ENCODE assay signal across 12 mouse cellular contexts in the genomic region with DNA sequence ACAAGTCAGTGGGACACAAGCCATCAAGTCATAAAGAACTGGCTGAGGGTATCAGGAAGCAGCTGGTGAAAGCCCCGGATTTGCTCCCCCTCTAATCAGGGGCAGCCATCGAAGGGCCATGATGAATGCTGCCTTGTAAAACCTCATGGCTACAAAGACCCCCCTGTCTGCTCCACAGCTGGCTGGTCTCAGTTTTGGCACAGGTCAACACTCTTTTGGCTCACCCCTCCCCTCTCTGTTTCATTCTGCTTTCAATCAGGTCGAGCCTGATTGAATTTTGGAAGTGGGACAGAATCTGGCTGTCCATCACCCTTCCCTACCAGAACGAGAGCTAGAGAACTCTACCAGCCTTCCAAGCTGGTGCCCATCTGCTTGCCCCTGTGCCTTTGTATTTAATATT. TPM values are rescaled to one million over a fixed set of nuclear protein-coding genes. Genes with fewer than 3 reads are reported as not detected.
DNase-seq lines count a peak whose midpoint lies in the region; ATAC-seq lines count a peak whose summit lies in the region.
"Had no signal": no experiment of that assay in that cellular context is flagged by ENCODE, and none has a peak within 500 bp of the region (broad histone marks: within the 10 kb centered on the region; RNA-seq: fewer than 3 reads in every experiment).

No protein-coding gene starts in this region.

- WGBS in embryonic facial prominence, embryonic 11.5 days, result 35% methylated on average over 4 of the region's 4 CpGs
- 45% methylated on average over 4 of the region's 4 CpGs for WGBS in embryonic facial prominence, embryonic 10.5 days
- WGBS in forebrain, embryonic 16.5 days, result 8% methylated on average over 4 of the region's 4 CpGs

- no peak overlapping the region for H3K4me2 ChIP-seq in embryonic facial prominence, embryonic 11.5 days (ENCODE audit: low read depth, low read length)
- no peak overlapping the region for H3K4me2 ChIP-seq in forebrain, embryonic 16.5 days (ENCODE audit: low read length)

- intact Hi-C loops in left cerebral cortex, postnatal 4 days (cut with DNase I), result no loop called here

- H3K36me3 ChIP-seq in embryonic facial prominence, embryonic 11.5 days (replicated peaks; ENCODE audit: control insufficient read depth, insufficient read depth, low read depth, low read length), result no peaks in the 10 kb centered on the region
- no peaks in the 10 kb centered on the region for H3K36me3 ChIP-seq in embryonic facial prominence, embryonic 10.5 days (replicated peaks)
- no peaks in the 10 kb centered on the region for H3K36me3 ChIP-seq in forebrain, embryonic 16.5 days (ENCODE audit: control insufficient read depth, insufficient read depth)

- H3K9ac ChIP-seq in embryonic facial prominence, embryonic 11.5 days (replicated peaks; ENCODE audit: low read length), result no peak overlapping the region
- H3K9ac ChIP-seq in forebrain, embryonic 16.5 days (replicated peaks; ENCODE audit: low read depth, low read length), result no peak overlapping the region

- H3K27ac ChIP-seq in embryonic facial prominence, embryonic 11.5 days (replicated peaks; ENCODE audit: low read depth, low read length), result no peak overlapping the region
- H3K27ac ChIP-seq in embryonic facial prominence, embryonic 10.5 days (replicated peaks), result no peak overlapping the region
- H3K27ac ChIP-seq in forebrain, embryonic 16.5 days (ENCODE audit: low read length), result no peak overlapping the region

- ATAC-seq in embryonic facial prominence, embryonic 11.5 days (replicated peaks; ENCODE audit: insufficient number of reproducible peaks, low FRiP score, low TSS enrichment, low read depth), result peak; percentile 62; the same call in 1 of the 2 replicates
- ATAC-seq in forebrain, embryonic 16.5 days, result peak; percentile 95
- ATAC-seq in megakaryocyte-erythroid progenitor cell, adult 5-6 weeks (replicated peaks; ENCODE audit: low FRiP score, low TSS enrichment, poor library complexity, severe bottlenecking), result no peak

- H3K9me3 ChIP-seq in embryonic facial prominence, embryonic 11.5 days (replicated peaks; ENCODE audit: control insufficient read depth, low read length), result no peaks in the 10 kb centered on the region
- no peaks in the 10 kb centered on the region for H3K9me3 ChIP-seq in embryonic facial prominence, embryonic 10.5 days
- H3K9me3 ChIP-seq in forebrain, embryonic 16.5 days (ENCODE audit: control insufficient read depth, low read length), result no peaks in the 10 kb centered on the region

- H3K4me3 ChIP-seq in embryonic facial prominence, embryonic 11.5 days (ENCODE audit: low read depth, low read length), result no peak overlapping the region
- H3K4me3 ChIP-seq in embryonic facial prominence, embryonic 10.5 days, result no peak overlapping the region
- no peak overlapping the region for H3K4me3 ChIP-seq in forebrain, embryonic 16.5 days (replicated peaks; ENCODE audit: low read length)

- no peak for DNase-seq in embryonic facial prominence, embryonic 11.5 days (ENCODE audit: low spot score)
- DNase-seq in embryonic facial prominence, embryonic 10.5 days (ENCODE audit: low spot score), result no peak
- peak; percentile 12 for DNase-seq in layer of hippocampus, adult 11-12 months (ENCODE audit: low spot score)
- DNase-seq in layer of hippocampus, postnatal 25 days (ENCODE audit: extremely low spot score in 1 of 2, low spot score in 1 of 2), result no peak
- DNase-seq in left cerebral cortex, postnatal 4 days, result peak; percentile 61
- no peak for DNase-seq in cerebellum, adult 11-12 months
- DNase-seq: adrenal gland, postnatal 10 days; gastrocnemius, postnatal 14 days; liver had no signal

- no peaks in the 10 kb centered on the region for H3K4me1 ChIP-seq in embryonic facial prominence, embryonic 11.5 days (ENCODE audit: control insufficient read depth, insufficient read depth, low read length)
- H3K4me1 ChIP-seq in embryonic facial prominence, embryonic 10.5 days, result peaks cover 5% of the 10 kb centered on the region; the same call in 1 of the 2 replicates
- peaks cover 6% of the 10 kb centered on the region; the same call in 1 of the 2 replicates for H3K4me1 ChIP-seq in forebrain, embryonic 16.5 days (replicated peaks; ENCODE audit: control insufficient read depth, insufficient read depth, low read length)

- no peaks in the 10 kb centered on the region for H3K27me3 ChIP-seq in embryonic facial prominence, embryonic 11.5 days (ENCODE audit: control insufficient read depth, insufficient read depth, low read length)
- no peaks in the 10 kb centered on the region for H3K27me3 ChIP-seq in embryonic facial prominence, embryonic 10.5 days (replicated peaks; ENCODE audit: low read depth, poor library complexity, severe bottlenecking)
- no peaks in the 10 kb centered on the region for H3K27me3 ChIP-seq in forebrain, embryonic 16.5 days (replicated peaks; ENCODE audit: control insufficient read depth, insufficient read depth, low read length)

RNA-seq across cellular contexts. Expression of a gene that starts 37.8 kb away (rescaled TPM):
- 3.9 and 5.4 TPM in 2 replicates for polyA plus RNA-seq in embryonic facial prominence, embryonic 11.5 days (2014; fragmentation: Nextera tagmentation; extraction: Ambion mirVana)
- polyA plus RNA-seq in embryonic facial prominence, embryonic 10.5 days (2016; fragmentation: Nextera tagmentation; extraction: Ambion mirVana), result 0.89 and 2.2 TPM in 2 replicates
- total RNA-seq in layer of hippocampus, postnatal 25 days (2021), result 1 to 10 TPM; 7.3 to 8.4 TPM
- 10.6 and 13.6 TPM in 2 replicates for polyA plus RNA-seq in forebrain, embryonic 16.5 days (2015; fragmentation: Nextera tagmentation; extraction: Ambion mirVana)
- total RNA-seq in left cerebral cortex, postnatal 4 days (2021), result 1 to 10 TPM; 5.5 TPM
- 11.3 and 18.7 TPM in 2 replicates for total RNA-seq in megakaryocyte-erythroid progenitor cell, adult 5-6 weeks (2014; fragmentation: Nextera tagmentation)
- 2.9 and 10.7 TPM in 2 replicates for total RNA-seq in megakaryocyte-erythroid progenitor cell, adult 5-6 weeks (2017)
- total RNA-seq: MEL had no signal

Comparison
In these comparisons a context has a peak if more than half of its experiments do, and no peak if none do; other contexts are left out.
1. DNase-seq: peak in layer of hippocampus, adult 11-12 months (single experiment) and left cerebral cortex, postnatal 4 days (single experiment); none in embryonic facial prominence, embryonic 11.5 days (single experiment), embryonic facial prominence, embryonic 10.5 days (single experiment), layer of hippocampus, postnatal 25 days (0 of 2) and cerebellum, adult 11-12 months (single experiment).